Mouse (Mus musculus) liver, embryonic 14.5 days (tissue): ENCODE data around the gene Wdr31.

Experiments used
- CTCF ChIP-seq: IDR thresholded peaks from 2 replicates; pipeline ENCODE4 v1.5.1; 2016; ENCODE audit warnings: antibody characterized with exemption, low read depth, control low read depth
- EP300 ChIP-seq: IDR thresholded peaks from 2 replicates; pipeline ENCODE4 v1.6.1; 2016; ENCODE audit warnings: antibody characterized with exemption, low read depth

- TF ChIP-seq EP300: no peak
- no peak for TF ChIP-seq CTCF
Observed at GRCm38 (mm10) chr4:62459081-62459480, 11.6 kb downstream of the Wdr31 start.
